Mouse (Mus musculus) bone marrow, adult 2 months (tissue): Measurements from ENCODE around the gene Galnt12.

Experiments used
- CTCF ChIP-seq: fragments of 200-500 bp; IDR thresholded peaks from 2 replicates; pipeline ENCODE4 v1.5.1; 2011; ENCODE audit warnings: low read length, control low read depth; ENCODE audit not compliant: control insufficient read depth, insufficient read depth
- POLR2A ChIP-seq: fragments of 200-500 bp; IDR thresholded peaks from 2 replicates; pipeline ENCODE4 v1.6.1; 2011; ENCODE audit warnings: low read depth, mild to moderate bottlenecking, control low read depth, low read length, borderline replicate concordance; ENCODE audit not compliant: control insufficient read depth

DNA sequence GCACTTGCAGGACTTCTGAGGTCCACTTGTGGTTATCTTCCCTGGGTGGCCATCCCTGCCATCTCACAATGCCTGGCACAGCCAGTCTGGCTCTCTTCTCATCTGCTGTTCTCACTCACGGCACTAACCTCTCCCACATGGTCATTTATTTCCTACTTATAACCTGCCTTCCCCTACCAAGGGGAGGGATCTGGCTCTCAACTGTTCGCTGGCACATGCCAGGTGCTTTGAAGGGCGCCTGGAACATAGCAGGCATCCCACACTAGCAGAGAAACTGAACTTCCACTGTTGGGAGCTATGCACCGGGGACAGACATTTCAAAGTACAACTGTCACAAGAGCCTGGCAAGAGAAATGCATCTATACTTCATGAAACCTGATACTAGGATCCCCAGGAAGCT lies 43.9 kb upstream of the Galnt12 start:
- TF ChIP-seq CTCF (no peak), POLR2A (no peak)
